Mouse (Mus musculus): ENCODE measurements around the gene Sema5a.

- no peak for TF ChIP-seq CTCF (IDR thresholded peaks at IDR 0.05; ENCODE audit: borderline replicate concordance, extremely low read depth, insufficient read depth, insufficient read length)
- no peak for TF ChIP-seq POLR2A (IDR thresholded peaks at IDR 0.05; ENCODE audit: borderline replicate concordance, extremely low read depth, insufficient read depth, insufficient read length, poor library complexity, severe bottlenecking)
Measured at GRCm38 (mm10) chr15:32380311-32380710, 135.7 kb downstream of the Sema5a start.

Measured in brain, embryonic 14.5 days (tissue).